Mouse (Mus musculus) left cerebral cortex, postnatal 36 days (tissue): Measurements from ENCODE around the gene Eefsec. TPM values are rescaled to one million over a fixed set of nuclear protein-coding genes. Genes with fewer than 3 reads are reported as not detected.
A peak's percentile ranks its signal among the peaks of the same experiment; 100 is the strongest.

Experiments
- DNase-seq, 2 experiments: peaks; one replicate each; pipeline ENCODE4 v3.0.0; 2021 to 2022; ENCODE audit warnings: low spot score in 2 of 2, mixed read lengths in 1 of 2
- intact Hi-C: fragments of 180-260 bp; cut with DNase I; formaldehyde crosslinking; loops from one replicate; pipeline ENCODE4 v1.15.1; 2025
- total RNA-seq, 2 experiments: library from RNA; stranded (reverse); gene quantifications; 2 replicates each; pipeline ENCODE4 v1.2.3; 2021

The Eefsec gene
- total RNA-seq, 2 experiments from 2014 or later = 20.8 to 22.2 TPM

DNA sequence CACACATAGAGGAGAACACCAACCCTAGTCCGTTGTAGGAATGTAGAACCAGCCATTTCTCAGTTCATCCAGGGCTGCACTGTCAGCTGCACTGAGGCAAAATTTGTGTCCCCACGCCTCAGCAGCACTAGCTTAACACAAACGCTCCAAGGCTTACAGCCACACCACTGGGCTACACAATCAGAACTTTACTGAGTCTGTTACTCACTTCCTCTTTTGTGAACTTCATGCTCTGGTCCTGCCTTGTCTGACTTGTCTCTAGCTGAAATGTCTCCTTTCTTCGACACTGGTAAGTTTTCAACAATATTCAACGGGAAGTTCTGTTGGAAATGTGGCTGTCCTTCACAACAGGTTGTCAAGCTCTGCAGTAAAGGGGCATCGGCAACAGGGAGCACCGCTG lies 10.7 kb downstream of the Eefsec start:
- intact Hi-C loops = no loop called here

DNA sequence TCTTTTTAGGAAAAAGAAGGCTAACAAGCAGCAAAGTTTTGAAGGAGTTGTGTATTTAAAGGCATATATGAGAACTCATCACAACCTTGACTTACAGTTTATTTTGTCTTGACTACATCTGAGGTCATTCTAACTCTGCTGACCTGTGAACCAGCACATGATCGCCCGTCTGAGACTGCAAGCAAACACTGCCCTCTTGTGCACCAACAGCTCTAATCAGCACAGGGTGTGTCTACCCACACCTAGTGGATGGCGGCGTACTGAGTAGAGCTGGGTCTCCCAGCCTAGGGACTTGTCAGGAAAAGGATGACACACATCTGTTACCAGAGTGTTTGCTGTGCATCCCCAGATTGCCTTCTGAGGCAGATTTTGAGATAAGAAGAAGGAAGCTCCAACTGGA lies 15.1 kb downstream of the Eefsec start:
- DNase-seq = no peak
- intact Hi-C loops = no loop called here

More for the DNA sequence above, 10.7 kb downstream of the Eefsec start:
- no peak for DNase-seq

DNA sequence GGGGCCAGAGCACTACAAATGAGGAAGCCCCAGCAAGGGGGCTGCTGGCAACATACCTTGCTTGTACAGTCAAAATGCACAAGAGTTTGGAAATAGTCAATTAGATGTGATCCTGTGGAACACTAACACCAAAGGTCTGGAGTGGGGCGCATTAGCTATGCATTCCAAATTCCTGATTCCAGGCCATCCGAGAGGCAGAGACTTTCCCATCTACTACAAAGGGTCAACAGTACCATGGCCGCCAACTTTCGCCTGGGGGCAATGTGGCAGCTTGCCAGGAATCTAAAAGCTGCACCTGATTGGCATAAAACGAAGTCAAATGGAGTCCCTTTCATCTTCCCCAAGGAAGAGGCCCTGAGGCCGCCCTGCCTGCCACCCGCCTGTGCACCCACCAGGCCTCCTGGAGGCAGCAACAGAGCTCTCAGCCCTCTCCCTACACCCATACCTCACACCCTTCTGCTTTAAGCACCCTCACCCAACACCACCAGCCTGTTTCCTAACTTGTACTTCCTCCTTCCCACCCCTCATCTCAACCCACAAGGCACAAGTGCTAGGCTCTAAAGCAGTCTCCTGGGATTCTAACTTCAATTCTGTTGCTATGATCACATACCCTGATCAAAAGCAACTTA lies 30.1 kb downstream of the Eefsec start:
- no peak for DNase-seq
- intact Hi-C loops = no loop called here

DNA sequence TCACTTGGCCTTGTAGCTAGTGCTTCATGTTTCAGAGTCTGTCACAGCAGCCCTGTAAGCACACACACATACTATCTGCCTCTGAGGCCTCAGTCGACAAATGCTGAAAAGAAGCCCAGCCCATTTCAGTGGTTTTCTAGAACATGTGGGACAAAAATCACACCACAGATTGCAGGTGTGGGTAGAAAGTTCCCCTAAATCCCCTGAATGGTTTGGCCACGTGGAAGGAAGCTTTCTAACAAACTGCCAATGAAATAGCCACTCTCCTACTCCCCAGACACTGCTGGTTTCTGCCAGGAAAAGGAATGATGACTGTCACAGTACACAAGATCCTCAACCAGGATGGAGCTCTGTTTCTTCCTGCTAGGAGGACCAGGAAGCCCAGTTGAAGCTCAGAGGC lies 33.7 kb downstream of the Eefsec start:
- intact Hi-C loops = no loop called here
- peak; percentile 15 to 20 for DNase-seq

DNA sequence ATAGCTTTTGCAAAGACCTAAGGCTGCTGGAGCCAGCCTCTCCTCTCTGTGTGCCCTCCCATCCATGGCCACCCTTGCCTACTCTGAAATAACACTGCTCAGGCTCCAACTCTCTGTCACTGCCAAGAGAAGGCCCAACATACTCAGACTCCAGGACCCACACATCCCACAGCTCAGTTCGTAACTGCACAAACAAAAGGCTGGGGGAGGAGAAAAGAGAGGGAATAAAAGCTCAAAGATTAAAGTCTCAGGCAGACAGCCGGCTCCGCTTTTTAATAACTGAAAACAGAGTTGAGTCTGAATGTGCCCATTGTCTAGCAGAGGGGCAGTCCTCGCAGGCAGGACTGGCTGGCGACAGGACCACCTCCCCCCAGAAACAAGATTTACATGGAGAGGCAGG lies 36.8 kb downstream of the Eefsec start:
- intact Hi-C loops = no loop called here

DNA sequence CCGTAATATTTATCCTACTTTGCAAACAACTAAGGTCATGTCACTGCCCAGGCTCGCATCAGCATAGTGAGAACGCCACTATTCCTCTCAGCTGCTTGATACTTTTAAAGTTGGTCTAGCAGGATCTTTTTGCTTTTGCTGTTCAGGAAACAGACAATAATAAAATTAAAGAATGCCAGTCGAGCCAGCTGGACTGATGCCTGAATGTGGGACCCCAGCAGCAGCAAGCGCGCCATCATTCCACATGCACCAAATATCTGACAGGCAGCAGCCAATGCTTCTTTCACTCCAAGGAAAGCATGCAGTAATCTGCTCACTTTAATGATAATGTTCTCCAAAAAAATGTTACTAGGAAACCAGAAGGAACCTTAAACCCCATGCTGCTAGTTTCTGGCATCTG lies 45.9 kb downstream of the Eefsec start:
- no peak for DNase-seq
- intact Hi-C loops = no loop called here

More for the DNA sequence above, 36.8 kb downstream of the Eefsec start:
- DNase-seq = no peak

DNA sequence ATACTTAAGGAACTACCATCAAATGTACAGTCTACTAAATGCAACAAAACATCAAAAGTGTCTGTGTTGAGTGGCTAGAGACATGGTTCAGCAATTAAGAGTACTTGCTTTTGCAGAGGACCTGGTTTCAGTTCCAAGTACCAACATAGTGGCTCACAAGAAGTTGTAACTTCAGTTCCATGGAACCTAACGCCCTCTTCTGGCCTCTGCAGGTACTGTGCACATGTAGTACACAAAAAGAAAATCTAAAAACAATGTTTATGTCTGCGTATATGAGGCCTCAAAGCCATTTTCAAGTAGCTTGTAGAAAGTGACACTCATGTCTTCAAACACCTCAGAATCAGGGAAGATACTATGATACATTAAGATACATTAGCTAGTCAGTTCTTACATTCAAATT lies 48.4 kb downstream of the Eefsec start:
- intact Hi-C loops = no loop called here
- DNase-seq = no peak

DNA sequence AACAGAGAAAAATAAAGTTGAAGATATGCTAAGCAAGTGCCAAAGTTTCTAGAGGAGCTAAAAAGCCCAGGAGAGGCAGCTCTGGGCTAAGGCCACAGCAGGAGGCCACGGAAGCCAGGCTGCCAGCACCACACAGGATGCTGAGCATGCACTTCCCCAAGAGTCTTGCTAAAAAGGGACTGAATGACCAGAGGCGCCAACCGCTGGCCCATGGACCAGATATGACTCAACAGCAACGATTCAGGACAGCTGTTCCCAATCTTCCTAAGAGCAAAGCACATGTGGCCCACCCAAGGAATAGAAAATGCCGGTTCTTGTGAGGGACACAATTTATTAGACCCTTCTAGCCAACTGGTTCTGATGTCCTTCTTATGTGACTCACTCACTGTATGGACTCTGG lies 57.4 kb downstream of the Eefsec start:
- DNase-seq = no peak
- intact Hi-C loops = no loop called here

DNA sequence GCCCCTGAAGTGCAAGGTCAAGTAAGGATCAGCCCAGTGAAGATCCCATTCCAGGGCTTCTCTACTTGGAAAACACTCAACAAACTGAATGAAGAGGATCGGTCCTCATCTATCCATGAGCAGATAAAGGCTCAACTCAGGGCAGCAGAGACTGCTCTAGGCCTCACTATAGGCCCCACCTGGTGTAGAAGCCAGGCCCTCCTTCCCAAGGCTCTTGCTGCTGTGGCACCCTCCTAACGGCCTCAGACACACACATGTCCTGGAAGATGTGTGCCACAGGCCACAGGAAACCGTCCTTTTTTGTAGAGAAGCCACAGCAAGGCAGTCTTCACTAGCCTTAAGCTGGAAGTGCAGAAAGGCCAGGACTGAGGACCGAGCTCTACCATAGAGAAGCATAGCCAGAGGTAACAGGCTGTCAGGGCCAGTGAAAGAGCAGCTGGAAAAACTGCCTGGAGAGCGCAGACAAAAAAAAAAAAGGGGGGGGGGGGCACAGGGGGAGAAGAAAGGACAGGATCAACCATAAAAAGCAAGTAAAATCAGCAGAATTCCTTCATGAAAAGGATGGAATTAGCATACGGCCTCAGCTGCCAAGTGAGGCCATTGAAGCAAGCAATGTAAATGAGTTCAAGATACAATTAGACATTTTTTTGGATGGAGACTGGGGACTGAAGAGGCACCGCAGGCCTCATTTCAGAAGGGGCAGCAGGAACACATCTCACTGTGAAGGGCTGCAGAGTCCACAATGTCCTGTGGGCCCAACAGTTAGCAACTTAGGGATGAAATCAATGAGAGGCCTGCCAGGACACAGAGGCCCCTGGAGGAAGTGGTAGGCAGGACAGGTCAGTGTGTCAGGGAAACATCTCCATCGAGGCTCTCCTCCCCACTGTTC lies 58.3 kb downstream of the Eefsec start:
- intact Hi-C loops = no loop called here

DNA sequence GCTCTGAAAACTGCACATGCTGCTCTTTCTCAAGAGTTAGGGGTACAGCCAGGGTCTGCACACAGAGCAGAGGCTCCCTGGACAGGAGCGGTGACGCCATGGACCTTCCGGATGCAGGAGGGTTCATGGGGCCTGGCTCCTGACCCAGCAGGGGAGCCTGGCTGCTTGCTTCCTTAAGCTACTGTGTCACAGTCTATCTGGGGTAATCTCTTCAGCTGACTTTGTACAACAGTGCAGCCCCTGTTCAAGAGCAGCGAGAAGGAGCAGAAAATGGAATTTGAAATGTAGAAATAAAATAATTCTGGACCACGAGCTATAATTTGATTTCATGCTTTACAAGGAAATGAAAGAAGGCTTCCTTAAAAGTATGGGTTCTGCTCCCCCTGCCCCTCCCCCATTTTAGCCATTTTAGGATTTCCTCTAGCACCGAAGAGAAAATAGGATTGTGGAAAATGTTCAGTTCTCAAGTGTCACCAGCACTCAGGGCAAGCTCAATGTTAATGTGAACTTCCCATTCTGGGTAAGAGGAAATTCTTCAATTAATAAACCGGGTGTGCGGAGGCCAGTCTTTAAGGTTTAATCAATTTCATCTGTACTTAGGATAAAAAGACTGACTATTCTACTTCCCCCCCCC lies 61.8 kb downstream of the Eefsec start:
- DNase-seq = no peak
- intact Hi-C loops = no loop called here

More for the DNA sequence above, 58.3 kb downstream of the Eefsec start:
- DNase-seq = no peak

DNA sequence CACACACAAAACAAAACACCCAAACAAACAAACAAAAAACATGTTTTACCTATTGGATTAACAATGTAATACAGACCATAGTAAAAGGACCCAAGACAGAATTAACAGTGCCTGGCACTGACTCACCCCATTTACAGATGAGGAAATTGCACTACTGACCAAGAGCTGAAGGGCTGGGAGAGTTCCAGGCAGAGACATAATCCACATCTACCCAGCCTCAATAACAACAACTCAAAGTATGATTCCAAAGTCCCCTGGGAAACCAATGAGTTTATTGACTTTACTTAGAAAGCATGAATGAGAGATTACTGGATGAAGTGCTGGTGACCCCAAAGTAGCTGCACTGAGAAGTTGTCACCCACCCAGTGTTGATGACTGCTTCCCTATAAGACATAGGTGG lies 62.6 kb downstream of the Eefsec start:
- no peak for DNase-seq
- intact Hi-C loops = no loop called here

DNA sequence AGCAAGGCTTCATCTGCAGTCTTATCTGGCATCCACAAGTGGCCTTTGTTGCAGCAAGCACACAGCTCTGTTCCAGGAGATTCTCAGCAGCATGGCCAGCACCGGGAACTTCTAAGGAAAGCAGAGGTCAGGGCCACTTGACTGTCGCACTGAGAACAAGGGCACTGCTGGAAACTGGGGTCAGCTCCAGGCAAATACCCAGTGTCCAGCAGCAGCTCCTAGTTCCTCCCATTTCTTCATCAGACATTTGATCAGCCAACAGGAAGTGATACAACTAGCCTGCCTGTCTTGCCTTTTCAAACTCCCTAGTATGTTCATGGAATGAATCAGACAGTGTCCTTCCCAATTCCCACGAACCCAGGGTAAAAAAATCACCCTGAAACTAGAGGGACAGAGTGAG lies 66.6 kb downstream of the Eefsec start:
- no peak for DNase-seq
- intact Hi-C loops = no loop called here

DNA sequence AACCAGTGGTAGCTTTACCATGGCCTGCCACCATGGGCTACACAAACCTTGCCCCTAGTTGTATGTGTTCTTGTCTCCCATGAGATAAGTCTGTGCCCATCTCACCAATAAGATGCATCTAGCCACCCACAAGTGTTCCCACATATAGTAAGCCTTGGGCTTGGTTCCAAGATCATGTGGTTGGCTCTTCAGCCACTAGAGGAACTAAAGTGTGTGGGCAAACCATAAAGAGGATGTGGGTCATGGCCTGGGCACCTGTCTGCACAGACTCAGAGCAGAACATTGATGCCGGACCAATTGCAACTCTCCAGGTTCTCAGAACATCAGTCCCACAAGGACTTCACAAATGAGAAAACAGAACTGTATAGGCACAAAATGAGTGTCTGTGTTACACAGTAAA lies 67.5 kb downstream of the Eefsec start:
- no peak for DNase-seq
- intact Hi-C loops = no loop called here

DNA sequence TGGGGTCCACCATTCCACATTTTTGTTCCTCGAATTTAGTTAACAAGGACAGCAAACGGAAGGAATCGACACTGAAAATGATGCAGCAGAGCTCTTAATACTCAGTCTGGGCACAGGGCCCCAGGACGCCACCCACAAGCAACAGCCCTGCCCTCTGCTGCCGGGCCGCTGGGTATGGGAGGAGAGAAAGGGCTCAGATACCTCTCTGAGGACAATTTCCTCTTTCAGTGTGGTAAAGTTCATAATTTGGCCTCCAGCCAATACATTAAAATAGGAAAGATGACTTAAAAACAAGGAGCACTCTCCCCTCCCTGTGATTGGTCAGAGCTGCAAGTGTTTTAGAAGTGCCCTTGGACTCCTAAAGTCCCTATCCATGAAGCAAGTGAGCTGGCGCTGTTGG lies 72.1 kb downstream of the Eefsec start:
- no peak for DNase-seq
- intact Hi-C loops = no loop called here

DNA sequence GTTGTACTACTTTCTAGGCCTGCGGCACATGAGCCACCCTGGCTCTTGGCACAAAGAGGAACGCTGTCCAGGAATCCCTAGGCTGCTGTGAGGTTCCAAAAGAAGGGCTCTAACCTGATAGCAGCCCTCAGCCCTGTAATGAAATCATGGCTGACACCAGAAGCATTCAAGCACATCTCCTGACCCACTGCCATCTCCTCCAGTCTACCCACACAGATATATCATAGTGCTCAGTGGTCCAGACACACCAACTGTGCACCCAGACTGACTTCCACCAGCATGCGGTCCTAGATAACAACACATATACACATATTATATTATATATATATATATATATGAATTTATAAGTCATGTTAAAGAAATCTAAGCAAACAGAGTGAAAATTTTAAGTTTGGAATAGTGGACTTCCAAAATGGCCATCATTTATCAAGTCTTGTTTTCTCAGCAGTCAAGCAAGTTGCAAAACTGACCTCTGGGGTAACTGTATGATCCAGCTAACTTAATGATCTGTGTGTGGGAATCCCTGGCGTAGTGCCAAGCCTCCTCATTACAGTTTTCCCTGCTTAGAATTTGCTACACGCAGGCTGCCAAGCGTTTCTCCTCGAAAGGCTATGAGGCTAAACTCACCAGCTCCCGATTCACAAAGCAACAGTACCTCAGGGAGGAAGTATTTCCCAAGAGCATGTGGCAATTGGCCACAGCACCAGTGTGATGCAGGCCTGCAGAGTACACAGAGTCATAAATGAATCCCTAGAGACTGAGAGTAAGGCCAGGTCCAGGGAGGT lies 76.3 kb downstream of the Eefsec start:
- intact Hi-C loops = no loop called here
- DNase-seq = no peak

DNA sequence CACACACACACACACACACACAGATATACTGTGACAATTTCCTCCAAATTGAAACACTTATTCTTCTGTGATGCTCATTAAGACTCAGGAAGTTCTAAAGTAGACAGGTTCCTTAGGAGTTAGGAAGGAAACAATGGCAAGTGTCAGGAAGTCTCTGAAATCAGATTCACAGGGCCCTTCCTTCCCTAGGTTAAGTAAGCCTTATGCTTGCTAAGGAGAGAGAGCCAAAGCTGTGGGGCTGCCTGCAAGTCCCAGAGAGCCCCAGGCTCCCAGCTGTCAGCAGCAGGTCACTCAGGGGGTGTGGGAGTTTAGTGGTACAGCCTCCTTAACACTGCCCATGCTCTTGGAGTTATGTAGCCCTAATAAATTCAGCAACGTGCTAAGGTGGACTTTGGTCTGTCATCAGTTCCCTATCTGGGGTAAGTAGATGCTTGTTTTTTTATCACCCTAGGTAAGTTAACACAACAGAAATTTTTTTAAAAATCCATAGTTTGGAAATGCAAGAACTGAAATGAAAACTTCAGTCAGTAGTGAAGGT lies 82.8 kb downstream of the Eefsec start:
- intact Hi-C loops = no loop called here

DNA sequence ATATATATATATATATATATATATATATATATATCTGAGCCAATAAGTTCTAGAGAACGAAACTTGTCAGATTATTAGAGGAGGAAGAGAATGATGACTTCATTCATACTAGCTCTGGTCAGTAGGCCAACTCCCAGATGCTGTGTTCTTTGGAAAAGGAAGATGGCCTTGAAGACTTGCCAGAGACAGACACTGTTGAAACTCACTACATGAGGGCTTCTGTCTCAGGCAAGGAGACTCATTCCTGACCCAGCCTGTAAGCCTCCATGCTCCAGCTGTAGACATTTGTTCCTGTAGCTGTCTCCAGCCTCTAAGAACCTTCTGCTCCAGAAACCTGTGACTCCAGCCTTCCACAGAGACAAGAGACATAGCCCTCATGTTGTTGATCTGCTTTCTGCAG lies 85.2 kb downstream of the Eefsec start:
- intact Hi-C loops = no loop called here
- DNase-seq = no peak

More for the DNA sequence above, 82.8 kb downstream of the Eefsec start:
- no peak for DNase-seq

DNA sequence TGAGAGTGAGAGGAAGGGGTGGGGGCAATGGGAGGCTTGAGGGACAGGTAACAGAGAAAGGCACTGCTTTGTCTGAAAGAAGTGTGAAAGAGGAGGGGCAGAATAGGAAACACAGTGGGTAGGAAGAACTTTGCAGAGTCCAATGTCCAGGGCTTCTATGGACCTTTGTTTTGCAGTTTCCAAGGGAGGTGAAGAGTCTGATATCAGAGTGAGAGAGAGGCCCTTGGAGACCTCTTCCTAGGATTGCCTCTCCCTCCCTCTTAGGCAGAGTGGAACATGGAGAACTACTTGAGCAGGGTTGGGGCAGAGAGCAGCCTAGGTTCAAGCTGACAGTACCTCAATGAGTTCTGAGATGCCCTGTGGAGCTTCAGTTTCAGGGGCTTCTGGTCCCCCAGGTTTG lies 88.1 kb downstream of the Eefsec start:
- intact Hi-C loops = no loop called here

DNA sequence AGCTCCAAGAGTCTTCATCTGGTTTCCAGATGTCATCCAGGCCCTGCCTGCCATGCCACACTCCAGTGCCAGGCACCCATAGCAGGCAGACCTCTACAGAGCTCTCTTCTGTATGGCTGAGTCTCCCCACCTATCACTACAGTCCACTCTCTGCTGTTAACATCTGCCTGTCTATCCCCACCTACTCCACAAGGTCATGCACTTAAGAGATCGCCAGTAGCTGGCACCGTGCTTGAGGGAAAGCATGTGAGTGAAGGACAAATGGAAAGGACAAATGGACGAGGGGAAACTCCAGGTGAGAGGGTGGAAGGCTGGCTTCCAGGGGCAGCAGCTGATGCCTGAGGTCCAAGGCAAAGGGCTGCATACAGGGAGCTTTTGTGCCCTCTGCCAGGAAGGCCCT lies 90.5 kb downstream of the Eefsec start:
- DNase-seq = no peak
- intact Hi-C loops = no loop called here

More for the DNA sequence above, 88.1 kb downstream of the Eefsec start:
- DNase-seq = no peak

DNA sequence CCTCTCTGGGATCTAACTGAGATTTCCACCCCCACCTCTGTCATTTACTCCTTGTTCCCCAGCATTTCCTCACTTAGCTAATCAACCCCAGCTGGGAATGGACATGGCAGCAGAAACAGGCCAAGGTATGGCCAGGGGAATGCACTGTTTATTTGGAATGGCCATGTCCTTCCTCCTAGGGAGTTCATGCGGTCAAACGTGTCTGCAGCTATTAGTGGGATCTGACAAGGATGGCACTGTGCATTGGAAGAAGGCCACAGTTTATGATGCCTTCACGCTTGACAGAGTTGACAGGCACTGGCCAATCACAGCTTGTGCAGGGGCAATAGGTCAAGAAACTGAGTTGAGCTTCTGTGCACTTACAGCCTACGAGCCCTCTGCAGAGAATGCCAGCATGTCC lies 93.8 kb downstream of the Eefsec start:
- intact Hi-C loops = no loop called here
- no peak for DNase-seq
